Mouse (Mus musculus) lung, postnatal 4 days (tissue): ENCODE results near the gene Clec16a.

Experiments
- DNase-seq, 2 experiments: peaks; one replicate each; pipeline ENCODE4 v3.0.0; 2021

Clec16a gene

DNA sequence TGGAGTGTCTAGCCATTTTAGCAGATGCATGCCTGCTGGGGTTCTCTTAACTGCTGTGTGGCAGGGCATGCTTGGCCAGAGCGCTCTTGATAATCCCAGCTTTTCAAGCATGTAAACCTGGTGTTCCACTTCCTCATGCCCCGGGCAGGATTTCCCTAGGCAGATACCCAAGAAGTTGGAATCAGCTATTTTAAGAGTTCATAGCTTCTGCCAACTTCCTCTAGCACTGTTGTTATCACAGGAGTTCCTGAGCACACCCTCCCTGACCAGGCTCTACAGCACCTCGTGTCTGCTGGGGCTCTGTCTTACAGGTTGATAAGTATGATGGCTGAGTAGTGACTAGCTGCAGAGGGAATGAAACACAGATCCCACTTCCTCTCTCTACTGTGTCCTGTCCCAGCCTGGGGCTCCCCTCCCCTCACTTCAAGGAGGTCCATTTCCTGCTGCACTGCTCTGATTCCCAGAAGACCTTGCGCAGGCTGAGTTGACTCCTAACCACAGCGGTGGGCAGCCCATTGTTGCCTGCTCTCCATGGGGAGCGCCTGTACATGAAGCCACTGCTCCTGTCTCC is 144.7 kb downstream of the Clec16a start:
- peak; percentile 46 to 61 for DNase-seq

DNA sequence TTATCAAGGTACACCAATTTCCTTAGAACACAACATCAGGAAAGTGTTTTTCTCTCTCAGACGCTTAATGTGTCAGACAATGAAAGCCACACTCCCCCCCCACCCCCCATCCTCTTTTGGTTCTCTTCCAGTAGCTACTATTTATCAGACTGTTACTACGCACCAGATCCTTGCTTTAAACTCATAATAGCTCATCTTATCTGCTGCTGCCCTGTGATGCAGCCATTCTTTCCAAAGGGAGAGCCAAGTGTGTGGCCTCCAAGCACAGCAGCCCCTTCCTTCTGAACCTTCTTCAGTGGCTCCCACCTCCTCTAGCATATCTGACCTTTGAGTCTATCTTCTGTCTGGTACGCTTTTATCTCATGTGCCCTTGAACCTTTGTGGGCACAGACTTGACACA is 145.3 kb downstream of the Clec16a start:
- no peak for DNase-seq

- no peak for DNase-seq
Observed at GRCm38 (mm10) chr16:10691705-10692104, 146.6 kb downstream of the Clec16a start.

DNA sequence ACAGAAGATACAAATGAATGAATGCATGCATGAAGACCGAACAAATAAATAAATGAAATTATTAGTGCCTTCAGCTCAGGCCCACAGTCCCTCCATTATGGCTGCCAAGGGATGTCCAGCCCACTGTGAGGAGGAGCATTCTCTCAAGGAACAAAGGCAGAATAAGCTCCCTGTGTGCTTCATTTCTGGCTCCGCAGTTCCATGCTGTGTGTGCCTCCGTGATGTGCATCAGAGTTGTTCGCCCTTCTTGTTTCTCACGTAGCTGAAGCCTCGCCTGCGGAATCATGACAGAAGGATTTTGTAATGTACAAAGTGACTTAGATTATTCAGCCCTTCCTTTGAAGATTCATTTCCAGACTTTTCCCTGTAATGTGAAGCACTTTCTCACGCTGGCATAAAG is 147.7 kb downstream of the Clec16a start:
- no peak for DNase-seq

GRCm38 (mm10) chr16:10693424-10693823 is 148.3 kb downstream of the Clec16a start:
- DNase-seq = no peak

DNA sequence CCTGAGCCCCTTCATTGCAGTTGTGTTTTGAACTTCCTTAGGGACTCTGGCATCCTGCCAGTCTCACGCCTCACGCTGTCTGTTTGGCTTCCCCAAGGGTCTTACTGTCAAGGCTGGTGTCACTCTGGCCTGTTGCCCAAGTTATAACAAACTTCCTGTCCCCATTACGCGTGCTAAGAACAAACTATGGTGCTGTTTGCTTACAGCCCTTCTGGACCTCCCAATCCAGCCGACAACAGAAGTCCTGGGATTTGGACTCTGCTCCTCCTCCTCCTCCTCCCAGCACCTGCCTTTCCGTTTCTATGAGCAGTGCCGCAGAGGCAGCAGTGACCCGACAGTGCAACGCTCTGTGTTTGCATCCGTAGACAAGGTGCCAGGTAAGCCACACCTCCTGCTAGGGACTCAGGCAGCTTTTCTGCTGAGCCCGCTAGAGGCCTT is 149.3 kb downstream of the Clec16a start:
- peak; percentile 73 to 83 for DNase-seq

DNA sequence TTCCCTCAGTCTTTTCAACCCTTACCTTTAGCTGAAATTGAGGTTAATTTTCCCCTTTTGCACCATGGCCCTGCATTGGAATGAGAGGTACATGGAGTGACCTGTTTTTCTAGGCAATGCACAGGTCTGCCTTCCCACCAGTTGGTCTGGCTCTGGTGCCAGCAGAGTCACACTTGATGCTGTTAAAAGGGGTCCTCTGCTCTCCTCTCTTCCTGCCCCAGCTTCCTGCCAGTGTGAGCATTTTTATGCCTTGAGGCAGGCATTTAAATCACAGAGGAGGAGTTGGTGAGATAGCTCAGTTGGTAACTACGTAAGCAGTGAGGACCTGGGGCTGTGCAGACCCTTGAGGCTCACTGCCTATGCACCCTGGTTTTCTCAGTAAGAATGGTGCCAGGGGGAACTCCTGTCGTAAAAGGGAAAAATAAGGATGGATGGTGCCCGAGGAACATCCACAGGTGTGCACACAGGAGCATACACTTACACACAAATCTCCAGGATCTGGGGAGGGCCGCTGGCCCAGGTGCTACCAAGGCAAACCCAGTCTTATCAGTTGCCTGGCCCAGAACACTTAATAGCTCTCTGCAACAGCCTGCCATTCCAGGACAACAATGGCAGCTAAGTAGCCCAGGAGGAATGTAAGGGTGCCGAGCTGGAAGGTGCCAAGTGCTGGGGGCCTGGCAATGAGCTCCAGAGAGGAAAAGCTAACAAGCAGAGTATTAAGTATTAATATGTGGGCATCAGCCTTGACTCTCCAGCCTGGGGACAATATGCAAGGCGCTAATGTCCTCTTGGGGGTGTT is 152.9 kb downstream of the Clec16a start:
- DNase-seq = no peak

GRCm38 (mm10) chr16:10699316-10699715 is 154.2 kb downstream of the Clec16a start:
- no peak for DNase-seq

- DNase-seq = no peak
Observed at GRCm38 (mm10) chr16:10700160-10700559, 155.0 kb downstream of the Clec16a start.

DNA sequence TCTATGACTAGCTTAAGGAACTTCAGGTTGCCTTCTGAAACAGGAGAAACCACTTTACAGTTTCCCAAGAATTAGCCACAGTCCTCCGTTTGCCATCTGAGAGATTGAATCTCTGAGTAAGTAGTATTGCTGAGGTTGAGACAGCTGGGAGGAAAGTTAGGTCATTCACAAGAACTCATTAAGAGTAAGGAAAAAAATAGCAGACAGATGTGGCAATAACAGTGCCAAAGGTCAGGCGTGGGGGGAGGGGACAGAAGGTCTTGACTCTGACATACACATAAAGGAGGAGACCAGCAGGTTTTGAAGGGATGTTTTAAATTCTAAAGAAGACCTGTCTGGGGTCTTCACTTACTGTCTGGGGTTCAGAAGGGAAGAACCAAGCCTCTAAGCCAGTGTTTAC is 157.3 kb downstream of the Clec16a start:
- peak in 1 of 2 experiments; percentile 52 for DNase-seq

DNA sequence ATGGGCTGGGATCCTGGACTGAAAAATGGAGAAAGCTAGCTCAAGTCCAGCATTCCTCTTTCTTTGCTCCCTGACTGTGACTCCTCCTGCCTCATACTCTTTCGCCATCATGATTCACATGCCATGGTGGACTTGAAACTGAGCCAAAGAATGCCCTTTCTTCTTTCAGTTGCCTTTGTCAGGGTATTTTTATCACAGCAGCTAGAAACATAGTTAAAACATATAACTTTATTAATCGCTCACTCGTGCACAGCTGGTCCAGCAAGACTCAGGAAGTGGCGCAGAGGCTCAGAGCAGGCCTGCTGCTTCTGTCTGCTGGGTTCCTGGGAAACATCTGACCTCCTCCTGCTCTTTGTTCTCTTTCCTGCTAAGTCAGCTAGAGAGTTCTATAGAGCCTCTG is 158.8 kb downstream of the Clec16a start:
- no peak for DNase-seq

GRCm38 (mm10) chr16:10705396-10705795 is 160.3 kb downstream of the Clec16a start:
- no peak for DNase-seq

DNA sequence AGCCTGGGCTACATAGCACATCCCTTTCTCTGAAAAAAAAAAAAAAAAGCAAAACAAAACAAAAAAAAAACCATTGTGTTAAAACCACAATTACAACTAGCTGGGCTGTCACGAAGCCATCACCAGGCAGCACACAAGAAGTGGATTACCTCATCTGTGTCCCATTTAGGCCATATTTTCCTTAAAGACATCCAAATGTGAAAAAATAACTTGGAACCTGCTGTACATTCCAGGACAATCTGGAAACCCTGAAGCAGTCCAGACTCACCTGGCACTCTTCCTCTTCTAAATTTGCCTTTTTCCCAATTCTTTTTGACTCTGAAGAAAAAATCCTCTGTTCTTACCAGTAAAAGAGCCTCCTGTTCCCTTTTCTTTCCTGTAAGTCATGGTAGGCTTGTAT is 166.4 kb downstream of the Clec16a start:
- DNase-seq = no peak

DNA sequence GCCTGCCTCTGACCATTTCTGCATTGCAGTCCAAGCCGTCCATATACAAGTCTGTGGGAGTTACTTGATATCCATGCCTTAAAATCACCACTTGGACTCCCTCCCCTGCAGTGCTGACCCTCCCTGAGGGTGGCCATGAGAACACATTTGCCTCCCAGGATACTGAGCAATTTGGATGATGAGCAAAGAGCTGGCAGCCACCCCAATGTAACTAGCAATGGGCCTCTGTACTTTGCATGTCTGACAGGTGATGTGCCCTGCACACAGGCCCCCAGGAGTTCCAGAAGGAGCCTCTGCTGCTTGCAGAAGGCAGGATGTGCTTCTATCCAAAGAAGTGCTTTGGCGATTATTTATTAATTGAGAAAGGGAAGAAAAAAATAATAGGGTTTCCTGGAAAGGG is 167.9 kb downstream of the Clec16a start:
- DNase-seq = no peak

DNA sequence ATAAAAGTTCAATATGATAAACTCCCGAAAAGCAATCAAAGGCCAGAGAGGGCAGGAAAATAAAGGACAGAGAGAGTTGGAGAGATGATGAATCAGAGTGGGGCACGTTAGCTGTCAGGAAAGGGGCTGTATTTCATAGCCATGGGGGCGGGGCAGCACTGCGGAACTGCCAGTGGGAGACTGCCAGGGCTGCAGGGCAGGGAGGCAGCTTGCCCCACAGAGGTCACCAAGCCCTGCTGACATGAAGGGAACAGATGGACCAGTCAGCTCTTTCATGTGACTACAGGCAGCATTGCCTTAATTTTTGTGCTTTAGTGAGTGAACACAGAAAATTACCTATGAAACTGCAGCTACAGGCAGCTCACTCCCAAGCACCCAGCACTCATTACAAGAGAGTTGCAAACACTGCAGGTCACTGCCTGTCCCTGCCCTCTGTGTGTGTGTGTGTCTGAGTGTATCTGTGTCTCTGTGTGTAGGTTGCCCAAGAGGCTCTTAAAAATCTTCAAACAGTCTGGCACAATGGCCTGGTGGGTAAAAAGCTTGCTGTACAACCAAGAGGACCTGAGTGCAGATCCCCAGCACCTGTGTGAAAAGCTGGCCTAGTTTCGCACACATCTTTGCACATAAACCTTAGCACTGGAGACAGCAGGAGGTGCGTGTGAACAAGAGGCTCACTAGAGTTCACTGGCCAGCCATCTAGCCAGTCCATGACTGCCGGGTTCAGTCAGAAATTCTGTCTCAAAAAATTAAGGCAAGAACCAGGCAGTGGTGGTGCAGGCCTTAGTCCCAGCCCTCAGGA is 168.5 kb downstream of the Clec16a start:
- peak in 1 of 2 experiments; percentile 48 for DNase-seq

- no peak for DNase-seq
Observed at GRCm38 (mm10) chr16:10715211-10715610, 170.1 kb downstream of the Clec16a start.

DNA sequence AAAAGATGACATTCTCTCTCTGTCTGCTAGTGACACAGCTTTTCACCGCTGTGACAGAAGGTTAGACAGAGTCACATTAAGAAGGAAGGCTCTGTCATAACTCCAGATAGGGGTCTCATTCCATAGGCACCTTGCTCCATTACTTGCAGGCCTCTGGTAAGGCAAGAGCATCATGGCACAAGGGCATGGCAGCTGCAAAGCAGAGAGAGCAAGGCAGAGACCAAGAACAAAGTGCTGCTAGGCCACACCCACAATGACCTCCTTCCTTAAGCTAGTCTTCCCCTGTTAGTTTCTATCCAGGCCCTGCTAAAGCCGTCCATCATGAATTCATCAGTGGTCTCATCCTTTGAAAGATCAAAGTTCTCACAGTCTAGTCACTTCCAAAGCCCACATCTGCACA is 170.5 kb downstream of the Clec16a start:
- no peak for DNase-seq

GRCm38 (mm10) chr16:10716696-10717095 is 171.6 kb downstream of the Clec16a start:
- no peak for DNase-seq

- DNase-seq = peak in 1 of 2 experiments; percentile 64
Observed at GRCm38 (mm10) chr16:10719971-10720370, 174.8 kb downstream of the Clec16a start.

- DNase-seq = no peak
Observed at GRCm38 (mm10) chr16:10722882-10723544, 177.9 kb downstream of the Clec16a start.

DNA sequence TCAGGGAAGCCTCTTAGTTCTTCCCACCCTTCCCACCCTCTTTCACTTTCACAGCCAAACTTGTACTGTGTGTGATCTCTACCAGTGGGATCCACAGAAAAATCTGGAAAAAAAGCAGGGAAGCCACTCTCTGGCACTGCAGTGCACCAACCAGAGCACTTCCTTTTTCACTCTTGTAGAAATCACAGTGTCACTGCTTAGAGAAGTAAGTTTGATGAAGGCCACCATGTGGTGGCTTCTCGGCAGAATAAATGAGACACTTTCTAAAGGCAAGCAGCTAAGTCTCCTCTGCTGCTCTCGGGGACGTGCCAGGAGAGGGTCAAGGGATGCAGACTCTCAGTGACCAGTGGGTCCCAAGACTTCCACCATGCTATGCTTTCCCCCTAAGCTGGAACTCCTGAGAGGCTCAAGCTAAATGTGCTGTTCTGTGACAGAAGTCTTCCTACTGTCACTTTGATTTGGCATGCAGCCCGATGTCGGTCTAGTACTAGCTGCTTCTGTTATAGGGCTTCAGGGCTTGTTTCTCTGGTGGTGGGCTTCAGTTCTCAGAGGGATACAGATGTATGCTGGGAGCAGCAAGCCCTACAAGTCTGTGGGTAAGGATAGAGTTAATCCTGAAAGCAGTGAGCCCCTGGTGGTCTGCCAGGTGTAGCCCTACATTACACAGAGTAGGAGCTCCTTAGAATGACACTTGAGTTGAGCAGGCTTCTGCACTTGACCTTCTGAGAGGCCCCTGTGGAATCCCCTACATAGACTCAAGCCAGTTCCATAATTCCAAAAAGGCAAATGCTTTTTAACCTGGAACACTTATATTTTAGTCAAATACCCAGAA is 178.9 kb downstream of the Clec16a start:
- DNase-seq = peak; percentile 36 to 62

DNA sequence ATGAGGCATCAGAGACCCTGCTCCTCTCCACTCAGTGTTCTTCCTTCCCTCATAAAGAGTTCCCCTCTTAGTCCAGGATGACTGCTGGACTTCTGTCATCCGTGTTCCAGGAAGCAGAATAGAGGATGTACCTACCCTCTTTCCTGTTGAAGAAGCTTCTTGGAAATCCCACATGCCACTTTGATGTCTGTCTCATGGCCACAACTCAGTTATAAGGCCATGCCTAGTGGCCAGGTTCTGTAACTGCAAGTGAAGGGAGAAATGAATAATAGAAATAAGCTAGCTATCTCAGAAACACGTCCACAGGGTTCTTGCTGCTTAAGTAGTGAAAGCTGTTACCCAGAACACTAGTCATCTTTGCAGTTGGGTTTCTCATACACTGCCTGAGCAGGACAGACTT is 180.0 kb downstream of the Clec16a start:
- DNase-seq = no peak
